Mouse (Mus musculus) megakaryocyte, embryonic 14.5 days (primary cell): ENCODE measurements at regions not wholly inside any gene's neighbourhood (a gene's known extent, or its start where the extent isn't known, plus 50 kb on each side); places are given as distances from the start of the nearest gene placed in this dataset.

ENCODE experiments used
- H3K27me3 ChIP-seq: replicated peaks from 2 replicates; pipeline ENCODE3; 2012; ENCODE audit warnings: inconsistent platforms
- H3K36me3 ChIP-seq: replicated peaks from 2 replicates; pipeline ENCODE3; 2012; ENCODE audit warnings: low read length, inconsistent platforms, mixed read lengths
- H3K4me1 ChIP-seq: 2 replicates; pipeline ENCODE4 v1.6.1; 2012; ENCODE audit warnings: inconsistent platforms
- H3K4me3 ChIP-seq: replicated peaks from 2 replicates; pipeline ENCODE3; 2012; ENCODE audit warnings: moderate library complexity, mild to moderate bottlenecking, inconsistent platforms
- H3K9me3 ChIP-seq: 2 replicates; pipeline ENCODE4 v1.6.1; 2012; ENCODE audit warnings: inconsistent platforms
- FLI1 ChIP-seq: IDR thresholded peaks from 2 replicates; pipeline ENCODE4 v1.6.1; 2012; ENCODE audit warnings: low read length, inconsistent platforms, mixed read lengths
- GATA1 ChIP-seq: IDR thresholded peaks from 3 replicates; pipeline ENCODE4 v1.6.1; 2012; ENCODE audit warnings: mixed read lengths, low read length, inconsistent platforms, borderline replicate concordance

- Histone ChIP-seq H3K36me3 (no peaks in the 10 kb centered on the region), H3K4me3 (no peak overlapping the region), H3K4me1 (no peaks in the 10 kb centered on the region; the same call in 1 of the 2 replicates), H3K27me3 (peaks cover 14% of the 10 kb centered on the region), H3K9me3 (peaks cover 16% of the 10 kb centered on the region)
- TF ChIP-seq GATA1 (no peak), FLI1 (no peak)
Observed at GRCm38 (mm10) chr10:95773425-95773980, 69.2 kb downstream of the Gm33543 start.

DNA sequence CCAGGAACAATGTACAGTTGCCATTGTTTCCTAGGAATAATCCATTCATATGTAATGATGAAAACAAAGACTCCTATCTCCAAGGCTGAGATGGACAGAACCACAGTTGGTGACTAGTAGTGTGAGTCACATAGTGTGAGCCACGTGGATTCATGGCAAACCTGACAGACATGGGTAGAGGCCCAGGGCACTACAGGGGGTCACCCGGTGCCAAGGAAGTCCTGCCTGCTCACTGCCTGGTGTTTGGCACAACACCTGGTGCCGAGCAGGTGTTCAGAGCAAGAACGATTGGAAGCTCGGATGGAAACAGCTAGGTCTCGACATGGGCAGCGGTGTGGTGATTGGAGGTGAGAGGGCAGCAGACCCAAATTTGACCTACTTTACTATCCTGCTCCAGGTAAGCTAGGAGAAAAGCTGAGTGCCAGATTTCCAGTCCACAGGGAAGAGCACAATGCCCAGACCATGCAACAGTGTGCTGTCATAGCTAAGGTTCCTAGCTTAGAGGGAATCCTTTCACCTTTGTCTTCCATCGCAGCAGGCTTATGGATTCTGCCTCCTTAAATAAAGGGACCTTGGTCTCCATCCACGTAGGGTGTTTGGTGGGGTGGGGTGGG, 69.8 kb downstream of the Gm33543 start:
- Histone ChIP-seq H3K9me3 (peaks cover 16% of the 10 kb centered on the region), H3K4me1 (peaks cover 2% of the 10 kb centered on the region), H3K4me3 (no peak overlapping the region), H3K36me3 (no peaks in the 10 kb centered on the region), H3K27me3 (peaks cover 14% of the 10 kb centered on the region)
- no peak for TF ChIP-seq GATA1
- no peak for TF ChIP-seq FLI1

DNA sequence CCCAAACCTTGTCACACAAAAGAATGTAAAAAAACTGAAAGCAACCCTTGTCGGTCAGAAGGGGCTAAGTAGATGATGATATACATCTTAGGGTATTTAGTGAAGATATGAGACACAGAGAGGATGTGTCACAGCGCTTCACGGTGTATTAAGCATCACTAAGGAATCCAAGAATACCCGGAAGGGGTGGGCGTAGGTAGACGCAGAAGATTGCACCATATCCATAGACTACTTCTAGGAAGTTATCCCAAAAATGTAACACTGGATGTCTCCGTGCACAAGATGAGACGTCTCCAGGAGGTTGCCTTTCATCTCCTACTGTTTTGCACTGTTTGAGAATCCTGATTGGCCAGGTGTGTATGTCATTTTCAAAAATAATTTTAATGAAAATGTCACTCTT, 73.8 kb downstream of the Gm33543 start:
- Histone ChIP-seq H3K4me3 (no peak overlapping the region), H3K9me3 (peaks cover 16% of the 10 kb centered on the region), H3K36me3 (no peaks in the 10 kb centered on the region), H3K4me1 (peaks cover 4% of the 10 kb centered on the region), H3K27me3 (peaks cover 24% of the 10 kb centered on the region)
- TF ChIP-seq GATA1: no peak
- TF ChIP-seq FLI1: no peak

GRCm38 (mm10) chr10:95767526-95768161, 75.1 kb downstream of the Gm33543 start:
- TF ChIP-seq FLI1: no peak
- TF ChIP-seq GATA1: no peak
- Histone ChIP-seq H3K36me3 (no peaks in the 10 kb centered on the region), H3K4me3 (no peak overlapping the region), H3K4me1 (peaks cover 4% of the 10 kb centered on the region), H3K9me3 (peaks cover 11% of the 10 kb centered on the region), H3K27me3 (peaks cover 24% of the 10 kb centered on the region)

DNA sequence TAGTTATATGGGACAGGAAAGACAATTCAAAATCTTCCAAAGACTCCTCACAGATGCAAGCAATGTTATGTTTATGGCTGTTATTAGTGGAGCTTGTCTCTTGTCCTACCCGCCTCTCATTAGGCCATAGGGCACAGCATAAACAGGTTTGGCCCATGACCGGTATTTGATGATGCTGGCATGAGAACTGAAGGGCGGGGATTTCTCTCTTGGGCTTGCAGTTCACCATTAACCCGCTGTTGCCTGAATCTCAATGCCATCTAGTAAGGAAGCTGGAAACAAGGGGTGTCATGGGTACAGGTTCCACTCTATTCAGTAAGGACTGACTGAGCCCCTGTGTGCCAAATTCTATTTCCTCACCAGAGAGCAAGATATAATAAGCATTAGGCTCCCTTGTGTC, 78.6 kb downstream of the Gm33543 start:
- no peak overlapping the region for H3K4me3 ChIP-seq
- TF ChIP-seq GATA1 (no peak), FLI1 (no peak)

DNA sequence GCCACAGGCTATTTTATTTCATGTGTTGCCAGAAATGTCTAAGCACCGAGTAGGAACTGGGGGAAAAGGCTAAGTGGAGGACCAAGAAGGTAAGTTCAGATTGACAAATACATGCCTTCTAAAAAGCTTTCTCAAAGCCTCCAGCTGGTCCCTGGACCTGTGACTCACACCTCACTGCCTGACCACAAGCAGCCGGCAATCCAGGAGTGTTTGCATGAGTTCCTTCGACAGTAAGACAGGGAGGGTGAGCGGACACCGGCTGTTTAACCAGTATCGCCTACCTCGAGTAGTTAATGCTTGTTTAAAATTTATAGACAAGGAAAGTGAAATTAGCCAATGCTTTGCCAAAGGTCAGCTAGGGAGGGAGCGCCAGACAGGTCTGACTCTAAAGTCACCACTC, 80.1 kb downstream of the Gm33543 start:
- Histone ChIP-seq H3K4me1 (peaks cover 3% of the 10 kb centered on the region; the same call in 1 of the 2 replicates), H3K36me3 (no peaks in the 10 kb centered on the region), H3K4me3 (no peak overlapping the region), H3K9me3 (no peaks in the 10 kb centered on the region), H3K27me3 (peaks cover 29% of the 10 kb centered on the region)
- TF ChIP-seq GATA1 (no peak), FLI1 (no peak)

More for the DNA sequence above, 78.6 kb downstream of the Gm33543 start:
- Histone ChIP-seq H3K27me3 (peaks cover 24% of the 10 kb centered on the region), H3K36me3 (no peaks in the 10 kb centered on the region), H3K9me3 (no peaks in the 10 kb centered on the region), H3K4me1 (peaks cover 8% of the 10 kb centered on the region)

DNA sequence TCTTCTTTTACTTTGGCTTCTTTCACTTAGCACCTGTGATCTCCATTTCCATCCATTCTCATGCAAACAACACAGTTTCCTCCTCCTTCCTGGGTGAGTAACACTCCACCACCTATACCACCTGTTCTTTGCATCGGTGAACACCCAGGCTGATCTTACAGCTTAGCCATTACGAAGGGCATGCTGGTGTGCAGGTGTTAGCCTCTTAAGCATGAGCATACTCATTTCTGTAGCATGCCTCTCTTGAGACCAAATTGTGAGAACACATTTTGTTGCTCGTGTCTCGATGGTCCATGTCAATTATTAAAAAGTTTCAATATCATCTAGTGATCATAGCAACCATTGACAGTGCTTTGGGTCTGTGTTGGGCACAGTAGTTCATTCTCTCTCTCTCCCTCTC, 80.8 kb downstream of the Gm33543 start:
- H3K27me3 ChIP-seq: peaks cover 30% of the 10 kb centered on the region
- TF ChIP-seq GATA1 (no peak), FLI1 (no peak)
- no peaks in the 10 kb centered on the region for H3K36me3 ChIP-seq
- 0 out of 2 replicates have a peak, but pooled peaks cover 3% of the 10 kb centered on the region for H3K4me1 ChIP-seq
- H3K9me3 ChIP-seq: no peaks in the 10 kb centered on the region
- no peak overlapping the region for H3K4me3 ChIP-seq

GRCm38 (mm10) chr10:95760121-95760870, 82.4 kb downstream of the Gm33543 start:
- Histone ChIP-seq H3K27me3 (peaks cover 25% of the 10 kb centered on the region), H3K9me3 (no peaks in the 10 kb centered on the region), H3K36me3 (no peaks in the 10 kb centered on the region), H3K4me3 (no peak overlapping the region), H3K4me1 (0 out of 2 replicates have a peak, but pooled peaks cover 3% of the 10 kb centered on the region)
- TF ChIP-seq FLI1 (no peak), GATA1 (no peak)

DNA sequence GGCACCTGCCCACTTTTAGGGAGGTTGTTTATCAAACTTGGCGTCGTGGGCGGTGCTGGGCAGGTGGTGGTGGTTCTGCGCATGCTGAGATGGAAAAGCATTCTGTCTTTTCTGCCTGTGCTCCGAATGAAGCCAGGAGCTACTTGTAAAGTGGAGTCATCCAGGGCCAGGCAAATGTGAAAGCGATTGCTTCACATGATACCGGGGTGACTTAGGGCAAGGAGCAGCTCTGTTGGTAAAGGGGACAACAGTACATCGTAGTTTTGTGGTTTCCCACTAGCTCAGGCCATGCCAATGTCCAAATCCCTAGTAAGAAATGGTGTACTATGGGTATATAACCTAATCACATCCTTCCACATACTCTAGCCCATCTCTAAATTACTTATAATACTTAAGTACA, 84.5 kb downstream of the Gm33543 start:
- Histone ChIP-seq H3K9me3 (no peaks in the 10 kb centered on the region), H3K27me3 (peaks cover 15% of the 10 kb centered on the region), H3K4me1 (0 out of 2 replicates have a peak, but pooled peaks cover 3% of the 10 kb centered on the region), H3K36me3 (no peaks in the 10 kb centered on the region), H3K4me3 (no peak overlapping the region)
- TF ChIP-seq GATA1: no peak
- no peak for TF ChIP-seq FLI1

DNA sequence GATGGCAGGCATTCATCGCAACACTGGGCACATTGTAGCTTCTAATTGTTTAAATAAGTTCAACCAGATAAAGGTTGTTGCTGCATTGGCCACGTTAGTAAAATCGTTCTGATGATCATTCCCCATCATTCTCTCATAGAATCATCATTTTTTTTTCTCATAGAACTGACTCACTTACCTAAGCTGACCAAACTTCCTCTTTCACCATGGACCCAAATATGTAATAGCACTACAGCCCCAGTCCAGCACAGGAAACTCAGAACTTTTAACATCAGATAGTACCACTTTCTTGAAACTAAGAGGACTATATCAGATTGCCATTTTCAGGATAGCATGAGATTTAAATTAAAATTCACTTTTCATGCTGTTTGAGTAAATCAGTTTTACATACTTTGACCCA, 82.2 kb upstream of the Anapc15-ps start:
- TF ChIP-seq FLI1 (no peak), GATA1 (no peak)
- no peak overlapping the region for H3K4me3 ChIP-seq
- H3K9me3 ChIP-seq: no peaks in the 10 kb centered on the region
- H3K27me3 ChIP-seq: peaks cover 10% of the 10 kb centered on the region
- no peaks in the 10 kb centered on the region for H3K36me3 ChIP-seq
- no peaks in the 10 kb centered on the region for H3K4me1 ChIP-seq
